Mouse (Mus musculus) CH12.LX (cell line): ENCODE measurements around the gene March2. TPM values are rescaled to one million over a fixed set of nuclear protein-coding genes. Genes with fewer than 3 reads are reported as not detected.

Experiments
- DNase-seq: peaks from one replicate; pipeline ENCODE4 v3.0.0-alpha.2; 2013; ENCODE audit errors: extremely low read depth
- H3K27ac ChIP-seq: 2 replicates; pipeline ENCODE4 v1.5.1; 2012; ENCODE audit warnings: low read depth, mild to moderate bottlenecking, control low read depth, moderate library complexity; ENCODE audit not compliant: insufficient read depth
- H3K27me3 ChIP-seq: replicated peaks from 2 replicates; pipeline ENCODE3; 2012; ENCODE audit warnings: inconsistent platforms
- H3K36me3 ChIP-seq, 2 experiments: replicated peaks in 1 of 2; 2 replicates each; pipeline versions ENCODE3 to v1.6.1; 2012; ENCODE audit warnings: inconsistent platforms in 1 of 2, low read length in 1 of 2, mild to moderate bottlenecking in 1 of 2, mixed read lengths in 1 of 2, moderate library complexity in 1 of 2; ENCODE audit not compliant: control insufficient read depth in 1 of 2, insufficient read depth in 1 of 2
- H3K4me1 ChIP-seq, 2 experiments: 2 replicates each; pipeline ENCODE4 v1.6.1; 2012; ENCODE audit warnings: inconsistent platforms in 1 of 2, moderate library complexity in 1 of 2; ENCODE audit not compliant: insufficient read depth in 2 of 2, control insufficient read depth in 1 of 2
- H3K4me2 ChIP-seq: 2 replicates; pipeline ENCODE4 v1.6.1; 2012; ENCODE audit warnings: low read depth, mild to moderate bottlenecking, control low read depth; ENCODE audit not compliant: poor library complexity, insufficient read depth, severe bottlenecking
- H3K4me3 ChIP-seq, 3 experiments: fragments of 150-350 bp in 1 of 3; sonication (generic) in 1 of 3; replicated peaks in 1 of 3; 2 replicates each; pipeline versions ENCODE3 to v1.5.1; 2011 to 2012; ENCODE audit warnings: low read depth in 2 of 3, low read length in 2 of 3, mild to moderate bottlenecking in 2 of 3, moderate library complexity in 2 of 3, control low read depth in 1 of 3, improper control_type of control experiment in 1 of 3, inconsistent platforms in 1 of 3, mixed read lengths in 1 of 3; ENCODE audit not compliant: poor library complexity in 1 of 3
- H3K79me2 ChIP-seq: replicated peaks from 2 replicates; pipeline ENCODE4 v1.6.1; 2012; ENCODE audit warnings: mild to moderate bottlenecking, moderate library complexity; ENCODE audit not compliant: control insufficient read depth, poor library complexity, insufficient read depth, severe bottlenecking; ENCODE audit errors: extremely low read depth
- H3K9ac ChIP-seq: 2 replicates; pipeline ENCODE4 v1.6.1; 2012; ENCODE audit warnings: low read depth, mild to moderate bottlenecking, control low read depth, moderate library complexity; ENCODE audit not compliant: insufficient read depth
- H3K9me3 ChIP-seq: replicated peaks from 2 replicates; pipeline ENCODE3; 2012; ENCODE audit warnings: low read length, inconsistent platforms, mixed read lengths
- BHLHE40 ChIP-seq: IDR thresholded peaks from 2 replicates; pipeline ENCODE4 v1.6.1; 2011; ENCODE audit warnings: mild to moderate bottlenecking, low read depth, low read length, improper control_type of control experiment
- CHD1 ChIP-seq: IDR thresholded peaks from 2 replicates; pipeline ENCODE4 v1.6.1; 2012; ENCODE audit warnings: low read depth, low read length, improper control_type of control experiment, inconsistent platforms
- CHD2 ChIP-seq: IDR thresholded peaks from 2 replicates; pipeline ENCODE4 v1.6.1; 2011; ENCODE audit warnings: low read length, improper control_type of control experiment
- CTCF ChIP-seq, 2 experiments: IDR thresholded peaks in 1 of 2; conservative IDR thresholded peaks in 1 of 2; 2 replicates each; pipeline ENCODE4 v1.5.1; 2011 to 2012; ENCODE audit warnings: low read depth in 2 of 2, low read length in 2 of 2, improper control_type of control experiment in 1 of 2, inconsistent platforms in 1 of 2, mild to moderate bottlenecking in 1 of 2, moderate library complexity in 1 of 2
- E2F4 ChIP-seq: IDR thresholded peaks from 2 replicates; pipeline ENCODE4 v1.6.1; 2011; ENCODE audit warnings: low read depth, low read length, improper control_type of control experiment; ENCODE audit not compliant: insufficient replicate concordance
- ELF1 ChIP-seq: IDR thresholded peaks from 2 replicates; pipeline ENCODE4 v1.6.1; 2014; ENCODE audit warnings: low read depth, mild to moderate bottlenecking, inconsistent platforms, low read length, improper control_type of control experiment
- EP300 ChIP-seq: IDR thresholded peaks from 2 replicates; pipeline ENCODE4 v1.6.1; 2011; ENCODE audit warnings: low read length, improper control_type of control experiment
- ETS1 ChIP-seq: conservative IDR thresholded peaks from 2 replicates; pipeline ENCODE4 v1.6.1; 2012; ENCODE audit warnings: low read depth, mild to moderate bottlenecking, inconsistent platforms, low read length, improper control_type of control experiment, moderate library complexity
- GABPA ChIP-seq: IDR thresholded peaks from 2 replicates; pipeline ENCODE4 v1.6.1; 2012; ENCODE audit warnings: low read depth, low read length, improper control_type of control experiment, inconsistent platforms; ENCODE audit not compliant: insufficient replicate concordance
- HCFC1 ChIP-seq: IDR thresholded peaks from 2 replicates; pipeline ENCODE4 v1.6.1; 2012; ENCODE audit warnings: low read depth, mild to moderate bottlenecking, inconsistent platforms, low read length, improper control_type of control experiment
- IRF4 ChIP-seq: IDR thresholded peaks from 2 replicates; pipeline ENCODE4 v1.6.1; 2014; ENCODE audit warnings: low read depth, mild to moderate bottlenecking, inconsistent platforms, low read length, improper control_type of control experiment
- JUN ChIP-seq: IDR thresholded peaks from 2 replicates; pipeline ENCODE4 v1.6.1; 2011; ENCODE audit warnings: low read depth, mild to moderate bottlenecking, low read length, improper control_type of control experiment, moderate library complexity; ENCODE audit not compliant: insufficient read depth
- JUND ChIP-seq: conservative IDR thresholded peaks from 2 replicates; pipeline ENCODE4 v1.6.1; 2011; ENCODE audit warnings: low read depth, low read length, improper control_type of control experiment
- KAT2A ChIP-seq: IDR thresholded peaks from 2 replicates; pipeline ENCODE4 v1.6.1; 2012; ENCODE audit warnings: low read length, improper control_type of control experiment, inconsistent platforms; ENCODE audit not compliant: insufficient replicate concordance
- MAFK ChIP-seq: IDR thresholded peaks from 2 replicates; pipeline ENCODE4 v1.6.1; 2011; ENCODE audit warnings: low read length, improper control_type of control experiment; ENCODE audit not compliant: insufficient replicate concordance
- MAX ChIP-seq: IDR thresholded peaks from 2 replicates; pipeline ENCODE4 v1.6.1; 2011; ENCODE audit warnings: low read length, improper control_type of control experiment
- MAZ ChIP-seq: IDR thresholded peaks from 2 replicates; pipeline ENCODE4 v1.6.1; 2012; ENCODE audit warnings: low read depth, mild to moderate bottlenecking, inconsistent platforms, low read length, improper control_type of control experiment, moderate library complexity
- MEF2A ChIP-seq: IDR thresholded peaks from 2 replicates; pipeline ENCODE4 v1.6.1; 2014; ENCODE audit warnings: low read depth, mild to moderate bottlenecking, inconsistent platforms, low read length, improper control_type of control experiment, borderline replicate concordance
- MXI1 ChIP-seq: IDR thresholded peaks from 2 replicates; pipeline ENCODE4 v1.6.1; 2011; ENCODE audit warnings: mild to moderate bottlenecking, low read depth, low read length, improper control_type of control experiment
- MYC ChIP-seq: IDR thresholded peaks from 2 replicates; pipeline ENCODE4 v1.6.1; 2011; ENCODE audit warnings: low read depth, mild to moderate bottlenecking, improper control_type of control experiment, low read length
- NELFE ChIP-seq: IDR thresholded peaks from 2 replicates; pipeline ENCODE4 v1.6.1; 2011; ENCODE audit warnings: low read depth, low read length, improper control_type of control experiment
- NRF1 ChIP-seq: IDR thresholded peaks from 2 replicates; pipeline ENCODE4 v1.6.1; 2014; ENCODE audit warnings: low read depth, mild to moderate bottlenecking, inconsistent platforms, low read length, improper control_type of control experiment, moderate library complexity
- PAX5 ChIP-seq: IDR thresholded peaks from 2 replicates; pipeline ENCODE4 v1.6.1; 2012; ENCODE audit warnings: low read length, inconsistent platforms, mixed read lengths
- POLR2A ChIP-seq: IDR thresholded peaks from 2 replicates; pipeline ENCODE4 v1.6.1; 2011; ENCODE audit warnings: low read depth, mild to moderate bottlenecking, improper control_type of control experiment, low read length
- POLR2AphosphoS2 ChIP-seq: IDR thresholded peaks from 2 replicates; pipeline ENCODE4 v1.6.1; 2011; ENCODE audit warnings: low read depth, low read length, improper control_type of control experiment
- RAD21 ChIP-seq: IDR thresholded peaks from 2 replicates; pipeline ENCODE4 v1.6.1; 2011; ENCODE audit warnings: low read depth, mild to moderate bottlenecking, low read length, improper control_type of control experiment, moderate library complexity
- RCOR1 ChIP-seq: conservative IDR thresholded peaks from 2 replicates; pipeline ENCODE4 v1.6.1; 2012; ENCODE audit warnings: low read depth, mild to moderate bottlenecking, inconsistent platforms, low read length, improper control_type of control experiment
- SIN3A ChIP-seq: IDR thresholded peaks from 2 replicates; pipeline ENCODE4 v1.6.1; 2012; ENCODE audit warnings: low read length, improper control_type of control experiment, inconsistent platforms
- SMC3 ChIP-seq: IDR thresholded peaks from 2 replicates; pipeline ENCODE4 v1.6.1; 2011; ENCODE audit warnings: low read depth, low read length, improper control_type of control experiment
- TBP ChIP-seq: conservative IDR thresholded peaks from 2 replicates; pipeline ENCODE4 v1.6.1; 2011; ENCODE audit warnings: low read depth, low read length, improper control_type of control experiment
- TCF12 ChIP-seq: IDR thresholded peaks from 2 replicates; pipeline ENCODE4 v1.6.1; 2014; ENCODE audit warnings: low read depth, mild to moderate bottlenecking, inconsistent platforms, low read length, improper control_type of control experiment
- UBTF ChIP-seq: IDR thresholded peaks from 2 replicates; pipeline ENCODE4 v1.6.1; 2012; ENCODE audit warnings: low read depth, mild to moderate bottlenecking, inconsistent platforms, low read length, improper control_type of control experiment, moderate library complexity
- USF1 ChIP-seq: IDR thresholded peaks from 2 replicates; pipeline ENCODE4 v1.6.1; 2014; ENCODE audit warnings: low read depth, mild to moderate bottlenecking, inconsistent platforms, low read length, improper control_type of control experiment
- USF2 ChIP-seq: conservative IDR thresholded peaks from 2 replicates; pipeline ENCODE4 v1.6.1; 2011; ENCODE audit warnings: low read depth, low read length, improper control_type of control experiment
- ZC3H11A ChIP-seq: IDR thresholded peaks from 2 replicates; pipeline ENCODE4 v1.6.1; 2012; ENCODE audit warnings: low read depth, mild to moderate bottlenecking, inconsistent platforms, low read length, improper control_type of control experiment
- ZKSCAN1 ChIP-seq: IDR thresholded peaks from 2 replicates; pipeline ENCODE4 v1.6.1; 2012; ENCODE audit warnings: low read depth, inconsistent platforms, low read length, improper control_type of control experiment, borderline replicate concordance
- ZMIZ1 ChIP-seq: IDR thresholded peaks from 2 replicates; pipeline ENCODE4 v1.6.1; 2012; ENCODE audit warnings: low read depth, mild to moderate bottlenecking, inconsistent platforms, low read length, improper control_type of control experiment
- ZNF384 ChIP-seq: IDR thresholded peaks from 2 replicates; pipeline ENCODE4 v1.6.1; 2012; ENCODE audit warnings: low read depth, low read length, improper control_type of control experiment, inconsistent platforms
- dilution Hi-C: fragments of 300-500 bp; cut with MboI; formaldehyde crosslinking; loops from 2 replicates; pipeline ENCODE4 v1.14.3; 2020; ENCODE audit warnings: low sequenced_read_pairs; ENCODE audit not compliant: extremely low pct_unique_long_range_greater_than_20kb, extremely low pct_ligation_motif_present
- in situ Hi-C: fragments of 300-500 bp; cut with MboI; formaldehyde crosslinking; loops from 3 replicates; pipeline ENCODE4 v1.14.3; 2019; ENCODE audit warnings: low sequenced_read_pairs, low pct_ligation_motif_present, low pct_unique_long_range_greater_than_20kb, mixed read lengths
- polyA plus RNA-seq: library from polyadenylated mRNA; unstranded; fragments of >175 nt; gene quantifications from 2 replicates; pipeline ENCODE4 v1.2.1, GENCODE M21; 2012; ENCODE audit warnings: low read depth; ENCODE audit not compliant: insufficient read length
- total RNA-seq, 2 experiments: library from RNA; depleted of rRNA; stranded (reverse); fragments of 300-350 nt in 1 of 2; fragments of >200 nt in 1 of 2; gene quantifications; 2 replicates each; pipeline ENCODE4 v1.2.3; 2012 to 2014

Gene March2
- total and polyA plus RNA-seq, 3 experiments, result 9.2 to 12.2 (median 9.3) TPM

DNA sequence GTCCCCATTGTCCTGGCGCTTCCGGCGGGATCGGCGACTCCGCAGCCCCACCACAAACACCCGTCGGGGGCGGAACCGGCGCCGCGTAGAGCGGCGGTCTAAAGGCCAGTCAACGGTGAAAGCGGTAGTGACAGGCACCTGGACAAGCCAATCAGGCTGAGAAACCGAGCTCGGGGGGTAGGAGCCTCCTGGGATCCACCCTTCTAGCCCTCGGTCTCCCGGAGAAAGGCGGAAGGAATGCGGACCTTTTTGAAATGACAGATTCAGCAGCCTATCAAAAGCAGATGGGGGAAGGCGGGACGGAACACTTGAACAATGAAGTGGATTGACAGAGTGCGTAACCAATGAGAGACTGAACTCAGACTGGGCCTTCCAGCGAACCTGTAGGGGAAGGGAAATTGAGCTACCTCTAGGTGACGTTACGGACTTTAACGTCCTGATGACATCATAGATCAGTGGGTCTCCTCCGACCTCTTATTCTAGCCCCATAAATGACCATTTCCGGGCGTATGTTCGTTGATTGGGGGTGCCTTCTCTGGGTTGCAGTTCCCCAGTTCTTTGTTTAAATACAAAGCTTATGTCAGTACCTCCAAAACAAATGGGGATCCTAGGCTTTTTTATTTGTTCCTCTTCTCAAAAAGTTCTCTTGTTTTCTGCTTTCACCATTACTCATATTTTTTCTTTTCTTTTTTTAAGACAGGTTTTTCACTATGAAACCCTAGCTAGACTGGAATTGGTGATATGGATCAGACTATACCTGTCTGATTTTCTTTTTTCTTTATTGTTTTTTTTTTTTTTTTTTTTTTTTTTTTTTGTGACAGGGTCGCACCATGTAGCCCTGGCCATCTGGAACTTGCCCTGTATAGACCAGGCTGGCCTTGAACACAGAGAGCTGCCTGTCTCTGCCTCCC lies 42.0 kb upstream of the March2 start, which contains the start of gene Rab11b:
TSS of gene Rab11b (minus strand) at position 276 of the 911 bp plus-strand sequence.
- peaks cover 0 to 35% of the 10 kb centered on the region in 2 experiments; a peak in 2 of 4 replicates for H3K4me1 ChIP-seq
- DNase-seq, result peak; percentile 100
- H3K36me3 ChIP-seq, result peaks cover 3 to 26% of the 10 kb centered on the region in 2 experiments
- peak within 1 kb of the TSS; percentile 94 for H3K27ac ChIP-seq
- TF ChIP-seq RAD21 (no peak), UBTF (no peak), USF1 (no peak), USF2 (no peak), ZC3H11A (no peak), IRF4 (peak; percentile 34; the same call in 1 of the 2 replicates), SMC3 (no peak), PAX5 (no peak), MAX (no peak), MEF2A (no peak), ELF1 (peak; percentile 94), CHD2 (peak; percentile 97), RCOR1 (no peak), E2F4 (peak; percentile 72; the same call in 1 of the 2 replicates), POLR2AphosphoS2 (no peak), CHD1 (no peak), ETS1 (peak; percentile 76), BHLHE40 (no peak), MYC (peak; percentile 22; the same call in 1 of the 2 replicates), TBP (peak; percentile 74), CTCF (conservative IDR thresholded peaks at IDR 0.05 in 1 of 2, IDR thresholded peaks at IDR 0.05 in 1 of 2; ENCODE audit: low read depth in 2 of 2, low read length in 2 of 2) (no peak), TCF12 (0 out of 2 replicates have a peak, but pooled peaks have one; percentile 35), JUND (peak; percentile 86), ZNF384 (peak; percentile 95), NELFE (peak; percentile 5; the same call in 1 of the 2 replicates), ZMIZ1 (no peak; the same call in 1 of the 2 replicates), HCFC1 (peak; percentile 79), NRF1 (peak; percentile 48; the same call in 1 of the 2 replicates), KAT2A (peak; percentile 80; the same call in 1 of the 2 replicates), MXI1 (peak; percentile 37; the same call in 1 of the 2 replicates), EP300 (no peak), GABPA (peak; percentile 99), MAFK (no peak), MAZ (no peak), SIN3A (0 out of 2 replicates have a peak, but pooled peaks have one; percentile 64), JUN (peak; percentile 74), POLR2A (peak; percentile 64), ZKSCAN1 (no peak)
- peaks cover 17% of the 10 kb centered on the region for H3K79me2 ChIP-seq
- H3K9me3 ChIP-seq, result no peaks in the 10 kb centered on the region
- peak within 1 kb of the TSS; percentile 32; the same call in 1 of the 2 replicates for H3K4me2 ChIP-seq
- dilution Hi-C loops (no loop called here), in situ Hi-C loops (no loop called here)
- peak within 1 kb of the TSS; percentile 78 to 97 (median 90) for H3K4me3 ChIP-seq
- H3K9ac ChIP-seq, result peak within 1 kb of the TSS; percentile 98
- no peaks in the 10 kb centered on the region for H3K27me3 ChIP-seq
